Mouse (Mus musculus) bone marrow, adult 2 months (tissue): ENCODE measurements around the gene Fgf4.

Source experiments
- CTCF ChIP-seq: fragments of 200-500 bp; IDR thresholded peaks from 2 replicates; pipeline ENCODE4 v1.5.1; 2011; ENCODE audit warnings: low read length, control low read depth; ENCODE audit not compliant: control insufficient read depth, insufficient read depth
- POLR2A ChIP-seq: fragments of 200-500 bp; IDR thresholded peaks from 2 replicates; pipeline ENCODE4 v1.6.1; 2011; ENCODE audit warnings: low read depth, mild to moderate bottlenecking, control low read depth, low read length, borderline replicate concordance; ENCODE audit not compliant: control insufficient read depth

- TF ChIP-seq POLR2A = no peak
- TF ChIP-seq CTCF = no peak
Observed at GRCm38 (mm10) chr7:144862712-144863111, 15.5 kb downstream of the Fgf4 start.
